Mouse (Mus musculus): ENCODE results near the gene Car10.

The Car10 gene

DNA sequence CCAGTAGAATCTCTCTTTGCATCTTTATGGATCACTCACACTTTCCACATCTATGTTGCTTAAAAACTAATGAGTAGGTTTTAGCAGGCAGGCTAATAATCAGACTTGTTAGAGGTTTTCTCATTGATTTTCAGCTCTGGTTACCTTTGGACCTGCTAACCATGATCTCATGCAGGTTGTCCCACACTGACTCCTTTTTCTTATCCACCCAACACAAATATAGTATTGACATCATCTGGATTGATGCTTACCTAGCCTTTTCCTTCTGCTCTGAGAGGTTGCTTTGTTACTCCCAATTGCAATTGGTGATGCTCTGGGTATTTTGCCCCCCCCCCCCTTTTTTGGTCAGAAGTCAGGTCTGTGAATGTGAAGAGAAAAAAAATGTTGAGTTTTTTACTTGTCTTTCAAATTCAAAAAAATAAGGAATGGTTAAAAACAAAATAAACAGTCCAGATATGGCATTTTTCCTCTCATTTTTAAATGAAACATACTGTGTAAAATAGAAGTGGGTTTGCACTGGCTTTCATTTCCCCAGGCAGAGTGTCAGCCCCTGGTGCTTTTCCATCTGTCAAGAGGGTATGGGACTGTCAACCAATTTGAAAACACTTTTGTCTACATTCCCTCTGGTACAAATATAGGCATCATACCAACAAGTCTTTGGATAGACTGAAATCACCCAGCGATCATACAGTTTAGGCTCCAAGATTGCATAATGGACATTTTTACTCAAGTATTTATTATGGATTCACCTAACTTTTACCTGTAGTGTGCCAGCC is 75.9 kb downstream of the Car10 start:
- WGBS = 74% methylated on average over 1 of the region's 1 CpGs

DNA sequence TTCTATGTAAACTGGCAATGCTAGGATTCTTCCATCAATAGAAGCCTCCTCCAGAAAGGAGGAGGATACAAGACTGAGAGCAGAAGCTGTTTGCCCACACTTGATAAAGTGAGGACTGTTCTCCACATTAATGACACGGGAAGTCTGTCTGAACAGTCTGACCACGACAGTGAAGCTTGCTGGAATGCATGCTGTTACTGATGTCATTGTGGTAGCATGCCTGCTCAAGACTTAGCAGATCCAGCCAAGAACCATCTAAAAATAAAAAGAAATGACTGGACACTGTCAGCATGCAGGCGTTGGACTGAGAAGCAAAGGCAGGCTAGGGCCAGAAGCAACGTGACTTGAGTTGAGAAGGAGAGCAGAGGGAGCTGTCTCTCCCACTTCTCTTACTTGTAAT is 87.6 kb downstream of the Car10 start:
- 25% methylated on average over 4 of the region's 4 CpGs for WGBS

DNA sequence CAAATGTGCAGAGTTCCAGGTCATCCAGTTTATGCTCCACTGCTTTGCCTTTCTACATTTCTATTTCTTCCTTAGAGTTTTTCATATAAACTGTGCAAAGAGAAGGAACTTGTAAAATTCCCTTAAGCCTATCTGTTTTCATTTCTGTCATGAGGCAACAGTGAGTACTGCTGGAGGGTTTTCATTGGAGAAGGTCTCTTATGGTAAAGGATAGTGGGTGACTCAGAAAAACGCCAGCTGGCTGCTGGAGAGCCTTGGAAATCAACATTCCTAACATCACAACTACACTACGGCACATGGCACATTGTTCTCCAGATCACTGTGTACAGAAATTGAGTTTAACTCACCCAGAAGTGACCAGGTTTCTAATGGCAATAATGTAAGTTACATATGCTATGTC is 88.3 kb downstream of the Car10 start:
- 38% methylated on average over 2 of the region's 2 CpGs for WGBS

DNA sequence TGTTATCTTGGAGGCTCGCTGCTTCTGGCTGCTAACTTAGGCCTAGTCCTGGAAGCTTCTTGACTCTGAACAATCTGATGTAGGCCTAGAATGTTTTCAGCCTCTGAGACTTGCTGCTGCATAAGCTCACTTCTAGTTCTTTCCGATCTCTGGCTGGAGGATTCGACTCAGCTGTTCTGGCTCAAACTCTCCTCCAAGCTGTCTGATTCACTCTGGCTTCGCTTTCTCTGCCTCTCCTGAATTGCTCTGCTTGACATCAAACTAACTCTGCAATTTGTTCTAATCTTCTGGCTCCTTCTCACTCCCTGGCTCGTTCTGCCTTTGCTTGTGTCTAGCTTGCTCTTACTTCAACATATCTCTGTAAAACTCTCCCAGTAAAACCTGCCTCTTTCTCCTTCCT is 90.8 kb downstream of the Car10 start:
- 66% methylated on average over 5 of the region's 5 CpGs for WGBS

DNA sequence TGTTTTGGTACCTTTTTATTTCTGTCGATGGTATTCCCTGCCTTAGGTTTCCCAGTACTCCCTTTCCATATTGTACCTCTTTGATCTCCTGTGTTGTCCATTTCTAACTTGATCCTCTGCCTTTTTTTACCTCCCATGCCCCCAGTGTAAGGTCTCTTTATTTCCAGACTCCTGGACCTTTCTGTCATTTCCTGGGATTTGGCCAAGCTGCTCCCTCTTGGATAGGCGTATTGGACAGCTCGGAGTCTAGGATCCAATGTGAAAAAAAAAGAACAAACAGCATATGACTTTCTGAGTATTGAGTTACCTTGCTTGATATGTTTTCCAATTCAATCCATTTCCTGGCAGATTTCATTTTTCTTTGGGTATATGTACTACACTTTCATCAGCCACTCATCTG is 102.2 kb downstream of the Car10 start:
- WGBS = 89% methylated on average over 3 of the region's 3 CpGs

DNA sequence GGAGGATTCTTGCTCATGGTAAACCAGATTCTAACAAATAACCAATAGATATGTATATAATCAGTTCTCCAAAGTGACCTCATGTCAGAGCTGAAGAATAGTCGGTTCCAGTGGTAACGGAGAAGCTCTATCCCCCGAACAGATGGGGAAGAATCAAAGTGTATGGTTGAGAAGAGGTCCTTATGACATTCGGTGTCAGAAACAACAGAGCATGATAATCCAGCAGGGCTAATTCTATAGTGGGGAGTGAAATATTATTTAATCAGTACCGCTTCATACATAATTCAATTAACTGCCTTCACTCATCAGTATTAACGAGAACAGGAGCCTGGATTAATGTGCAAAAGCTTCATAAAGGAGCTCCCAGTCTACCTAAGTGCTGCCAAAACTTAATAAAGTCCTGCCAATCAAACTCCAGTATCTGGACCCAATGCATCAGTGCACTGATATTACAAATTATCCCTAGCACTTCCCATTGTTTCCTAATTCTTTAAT is 152.0 kb downstream of the Car10 start:
- 72% methylated on average over 6 of the region's 6 CpGs for WGBS

DNA sequence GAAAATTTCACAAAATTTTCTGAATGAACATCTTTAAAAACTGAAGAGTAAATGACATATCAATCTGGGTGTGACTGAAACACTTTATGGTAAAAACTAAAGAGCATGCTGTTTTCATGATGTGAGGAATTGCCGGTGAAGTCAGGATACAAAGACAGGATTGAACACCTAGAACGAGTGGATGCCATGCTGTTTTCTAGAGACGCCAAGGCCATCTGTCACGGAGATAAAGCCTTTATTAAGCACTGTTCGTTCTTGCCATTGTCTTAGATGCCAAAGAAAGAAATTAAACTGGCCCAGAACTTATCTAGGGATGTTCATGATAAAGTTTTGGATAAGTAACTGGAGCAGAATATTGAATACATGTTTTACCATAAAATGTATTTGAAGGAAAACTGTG is 153.9 kb downstream of the Car10 start:
- WGBS = 66% methylated on average over 5 of the region's 5 CpGs

DNA sequence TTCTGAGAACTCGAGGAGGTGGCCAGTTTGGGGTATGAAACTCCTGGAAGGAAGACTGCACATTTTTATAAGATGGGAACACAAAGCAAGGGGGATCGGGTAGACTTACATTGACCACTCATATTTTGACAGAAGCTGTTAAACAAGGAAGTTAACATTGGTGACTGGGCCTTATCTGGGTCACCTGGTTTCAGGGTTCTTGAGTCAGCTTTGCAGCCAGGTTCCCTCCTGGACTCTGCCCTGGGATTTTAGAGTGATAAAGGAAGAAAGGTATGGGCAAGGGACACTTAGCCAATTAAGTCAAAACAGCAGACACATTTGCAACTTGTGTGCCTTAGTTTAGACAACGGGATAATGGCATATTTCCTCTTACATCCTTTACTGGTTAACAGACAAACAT is 166.2 kb downstream of the Car10 start:
- WGBS = 75% methylated on average over 3 of the region's 3 CpGs

DNA sequence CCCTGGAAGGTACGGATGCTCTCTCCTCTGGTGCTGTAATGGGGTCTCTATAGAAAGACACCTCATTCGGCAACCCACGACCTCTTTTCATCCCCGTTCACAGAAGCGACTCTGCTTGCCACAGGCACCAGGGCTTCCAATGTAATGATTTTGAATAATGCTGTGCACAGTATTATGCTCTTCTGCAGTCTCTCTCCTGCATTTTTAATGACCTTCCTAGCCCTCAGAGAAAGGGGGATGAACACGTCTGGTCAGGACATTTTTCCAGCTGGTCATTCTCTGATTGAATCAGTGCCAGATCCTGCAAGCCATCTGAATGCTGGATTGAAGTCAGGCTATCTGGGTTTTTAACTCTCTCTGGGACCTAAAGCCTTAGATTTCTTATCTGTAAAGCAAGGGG is 174.2 kb downstream of the Car10 start:
- WGBS = 55% methylated on average over 6 of the region's 6 CpGs

DNA sequence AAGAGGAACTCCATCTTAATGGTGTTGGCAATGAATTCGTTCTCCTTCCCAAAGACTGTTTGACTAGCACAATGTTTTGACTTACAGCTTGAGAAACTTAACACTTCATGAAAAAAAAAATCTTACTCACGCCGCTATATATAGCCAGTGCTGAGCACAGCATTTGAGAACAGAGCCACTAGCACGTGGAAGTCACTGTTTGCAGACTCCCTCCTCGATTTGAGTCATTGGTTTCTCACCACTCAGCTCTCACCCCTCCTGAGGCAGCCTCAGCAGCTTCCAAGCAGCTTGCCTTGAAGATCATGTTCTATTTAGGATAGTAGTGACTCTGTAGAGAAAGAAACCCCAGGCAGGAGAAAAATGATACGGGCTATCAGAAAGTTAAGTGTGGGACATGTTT is 176.1 kb downstream of the Car10 start:
- 27% methylated on average over 6 of the region's 6 CpGs for WGBS

DNA sequence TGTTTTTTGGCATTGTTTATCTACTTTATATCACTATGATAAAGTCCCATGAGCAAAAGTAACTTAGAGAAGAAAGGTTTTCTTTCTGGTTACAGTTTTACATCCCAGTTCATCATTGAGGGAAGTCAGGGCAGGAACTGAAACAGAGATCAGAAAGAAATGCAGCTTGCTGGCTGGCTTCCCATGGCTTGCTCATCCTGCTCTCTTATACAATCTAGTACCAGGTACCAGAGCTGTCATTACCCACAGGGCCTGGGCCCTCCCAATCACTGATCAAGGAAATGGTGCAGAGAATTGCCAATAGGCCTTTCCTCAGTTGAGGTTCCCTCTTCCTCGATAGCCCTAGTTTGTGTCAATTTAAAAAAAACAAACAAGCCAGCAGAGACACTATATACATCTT is 195.8 kb downstream of the Car10 start:
- 85% methylated on average over 1 of the region's 1 CpGs for WGBS

DNA sequence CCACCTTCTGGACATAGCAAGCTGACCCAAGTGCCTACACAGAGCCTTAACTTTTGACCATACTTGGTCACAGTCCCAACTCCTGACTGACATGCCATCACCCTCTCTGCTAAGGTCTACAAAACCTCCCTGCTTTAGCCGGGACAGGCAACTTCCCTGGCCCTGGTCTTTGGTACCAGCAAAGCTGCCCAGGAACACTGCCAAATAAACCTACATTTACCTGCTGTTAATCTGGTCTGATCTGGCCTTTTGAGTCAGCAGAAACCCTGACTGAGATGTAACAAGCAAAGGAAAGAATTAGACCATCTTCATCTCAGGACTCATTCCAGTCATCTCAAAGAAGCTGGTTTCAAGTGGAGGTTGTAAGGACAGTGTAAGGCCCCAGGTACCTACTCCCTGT is 212.2 kb downstream of the Car10 start:
- WGBS = 82% methylated on average over 1 of the region's 1 CpGs

DNA sequence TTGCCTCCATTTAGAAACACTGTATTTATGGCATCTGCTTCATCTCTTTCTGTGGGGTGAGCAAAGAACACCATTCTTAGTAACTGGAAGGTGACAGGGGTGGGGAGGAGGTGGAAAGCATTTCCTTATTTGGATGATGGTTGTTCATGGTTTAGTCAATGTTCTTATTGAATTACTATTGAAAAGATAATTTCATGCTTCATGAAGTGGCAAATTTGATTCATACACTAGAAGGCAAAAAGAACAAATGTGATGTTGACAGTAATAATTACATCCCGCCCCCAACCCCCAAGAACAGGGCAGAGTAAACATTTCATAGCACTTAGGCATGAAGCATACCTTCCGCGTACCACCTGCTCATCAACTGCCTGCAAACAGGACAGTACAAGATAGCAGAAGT is 239.9 kb downstream of the Car10 start:
- WGBS = 69% methylated on average over 3 of the region's 3 CpGs

DNA sequence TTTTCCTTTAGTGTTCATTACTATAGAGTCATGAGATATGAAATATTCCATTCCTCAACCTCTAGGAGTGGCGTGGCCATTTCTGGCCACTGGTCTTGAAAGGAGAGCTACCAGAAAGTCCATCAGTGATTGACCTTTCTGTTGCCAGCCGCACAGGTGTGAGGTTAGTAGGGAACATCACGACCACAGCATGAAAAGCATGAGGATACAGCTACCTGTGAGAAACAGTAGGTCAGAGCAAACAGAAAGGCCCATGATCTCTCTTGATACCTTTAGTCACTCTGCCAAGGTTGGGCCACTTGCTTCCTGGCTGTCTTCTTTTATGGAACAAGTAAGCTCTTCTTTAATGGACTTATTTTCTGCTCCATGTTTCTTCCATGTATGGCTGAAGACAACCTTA is 246.1 kb downstream of the Car10 start:
- 94% methylated on average over 3 of the region's 3 CpGs for WGBS

DNA sequence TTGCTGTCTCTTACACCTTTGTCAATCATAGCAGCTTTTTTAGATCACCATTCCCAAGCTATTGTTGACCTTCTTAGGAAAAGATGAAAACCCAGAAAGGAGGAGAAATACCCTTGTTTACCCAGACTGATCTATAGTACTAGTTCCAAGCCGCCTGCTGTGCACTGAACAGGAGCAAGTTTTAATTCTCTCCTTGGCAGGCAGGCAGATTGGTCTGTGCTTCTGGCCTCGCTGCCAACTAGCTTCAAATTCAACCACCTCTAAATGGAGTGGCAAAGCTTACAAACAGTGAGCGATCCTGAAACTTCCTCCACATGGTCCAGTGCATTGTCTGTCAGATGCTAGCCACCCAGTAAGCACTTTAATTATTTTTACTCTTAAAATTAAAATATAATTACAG is 247.0 kb downstream of the Car10 start:
- WGBS = 44% methylated on average over 3 of the region's 3 CpGs

DNA sequence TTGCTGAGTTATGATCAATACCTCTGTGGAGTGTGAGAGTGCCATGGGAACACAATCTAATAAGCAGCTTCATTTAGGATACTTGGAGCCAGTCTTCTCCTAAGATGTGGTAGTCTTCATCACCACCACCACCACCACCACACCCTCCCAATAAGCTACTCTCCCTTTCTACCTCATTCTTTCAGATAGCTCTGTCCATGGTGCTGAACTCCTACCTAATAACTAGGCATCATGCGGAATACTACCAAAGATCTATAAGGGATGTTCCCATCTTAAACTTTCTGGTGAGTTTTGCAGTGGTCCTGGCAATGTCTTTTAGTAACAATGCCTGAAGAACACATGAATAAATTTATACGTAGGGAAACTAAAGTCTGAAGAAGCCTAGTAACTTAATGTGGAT is 263.7 kb downstream of the Car10 start:
- 72% methylated on average over 2 of the region's 2 CpGs for WGBS

DNA sequence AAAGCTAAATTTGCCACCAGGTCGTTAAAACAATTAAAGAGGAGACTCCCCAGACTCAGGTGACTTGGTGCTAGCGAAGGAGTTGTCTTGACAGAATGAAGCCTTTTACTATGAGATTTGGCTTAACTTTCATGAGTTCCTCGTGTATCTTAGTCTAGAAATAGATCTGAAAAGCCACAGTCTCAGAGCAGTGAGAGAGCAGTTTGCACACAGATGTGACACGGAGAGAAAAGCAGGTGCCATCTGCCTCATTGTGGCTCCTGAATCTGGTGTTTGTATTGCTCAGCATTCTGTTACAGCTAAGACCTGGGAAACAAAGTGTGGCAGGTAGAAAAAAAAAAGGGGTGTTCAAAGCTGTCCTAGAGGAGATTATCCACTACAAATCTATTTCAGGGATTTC is 269.4 kb downstream of the Car10 start:
- WGBS = 27% methylated on average over 4 of the region's 4 CpGs

DNA sequence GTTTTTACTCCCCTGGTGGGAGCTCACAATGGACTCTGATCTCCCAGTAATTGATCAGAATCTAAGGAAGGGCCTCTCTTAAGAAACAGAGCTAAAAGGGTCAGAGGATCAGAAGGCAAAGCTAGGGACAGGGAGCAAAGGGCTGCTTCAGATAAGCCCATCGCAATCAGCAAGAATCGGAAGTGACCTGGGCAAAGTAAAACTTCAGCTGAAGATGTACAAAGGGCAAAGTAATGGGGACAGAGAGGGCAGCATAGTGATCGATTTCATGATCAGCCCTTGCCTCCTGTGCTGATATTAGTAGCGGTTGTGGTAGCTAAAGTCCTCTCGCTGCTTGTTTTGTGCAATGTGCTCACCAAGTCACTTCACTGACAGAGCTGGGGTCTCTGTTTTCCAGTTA is 269.9 kb downstream of the Car10 start:
- 81% methylated on average over 5 of the region's 5 CpGs for WGBS

DNA sequence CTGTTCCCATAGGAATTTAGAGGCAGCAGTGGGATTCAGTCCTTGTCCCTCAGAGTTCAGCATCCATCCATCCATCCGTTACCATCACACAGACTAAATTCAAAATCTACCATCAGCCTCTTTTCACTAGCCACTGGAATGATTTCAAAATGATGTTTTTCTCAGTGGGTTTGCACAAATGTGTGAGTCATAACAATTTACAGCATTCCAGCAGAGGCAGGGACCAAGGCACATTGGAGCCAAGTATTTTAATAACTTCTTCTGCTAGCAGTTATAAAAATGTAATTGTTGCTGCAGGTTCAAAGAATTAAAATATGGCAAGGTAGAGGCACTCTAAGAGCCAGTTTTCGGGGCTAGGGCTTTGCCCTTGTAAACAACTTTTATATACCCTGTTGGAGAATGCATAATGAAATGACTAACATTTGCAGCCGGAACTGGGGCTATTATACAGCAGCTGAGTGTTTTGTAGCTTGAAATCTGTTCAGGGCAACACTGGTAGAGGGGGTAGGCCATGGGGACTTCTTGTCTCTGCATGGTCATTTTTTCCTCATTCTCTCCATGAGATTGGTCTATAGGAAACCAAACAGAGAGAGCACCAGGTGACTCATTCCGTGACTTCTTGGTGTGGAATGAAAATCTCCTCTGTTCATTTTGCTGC is 276.0 kb downstream of the Car10 start:
- 63% methylated on average over 4 of the region's 4 CpGs for WGBS

DNA sequence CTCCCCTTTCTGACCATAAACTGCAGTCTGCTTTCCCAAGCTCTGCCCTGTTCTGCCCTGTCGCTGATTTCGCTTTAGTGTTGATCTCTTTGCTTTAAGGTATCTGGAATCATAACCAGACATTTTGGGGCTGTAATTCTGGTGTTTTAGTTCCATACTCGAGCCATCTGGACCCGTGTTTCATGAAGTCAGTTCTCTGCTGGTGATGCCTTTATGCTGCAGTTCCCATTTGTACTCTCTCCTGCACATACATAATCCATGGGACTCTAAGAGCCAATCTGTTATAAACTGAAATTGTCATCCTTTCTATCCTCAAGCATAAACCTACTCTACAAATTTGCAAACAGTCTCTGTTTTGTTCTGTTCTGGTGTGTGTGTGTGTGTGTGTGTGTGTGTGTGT is 293.3 kb downstream of the Car10 start:
- WGBS = 47% methylated on average over 4 of the region's 4 CpGs

DNA sequence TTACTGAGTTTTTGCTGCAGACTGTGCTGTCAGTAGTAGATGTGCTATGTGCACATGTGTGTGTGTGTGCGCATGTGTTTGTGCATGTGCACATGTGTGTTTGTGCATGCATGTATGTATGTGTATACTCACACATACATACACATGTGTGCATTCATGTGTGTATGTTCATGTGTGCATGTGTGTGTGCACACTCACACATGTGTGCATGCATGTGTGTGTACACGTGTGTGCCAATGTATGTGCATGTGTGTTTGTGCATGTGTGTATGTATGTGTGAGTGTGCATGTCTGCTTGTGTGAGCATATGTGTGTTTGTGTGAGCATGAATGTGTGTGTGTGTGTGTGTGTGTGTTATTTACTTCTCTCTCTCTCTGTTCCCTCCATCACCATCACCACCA is 298.5 kb downstream of the Car10 start:
- 91% methylated on average over 2 of the region's 2 CpGs for WGBS

DNA sequence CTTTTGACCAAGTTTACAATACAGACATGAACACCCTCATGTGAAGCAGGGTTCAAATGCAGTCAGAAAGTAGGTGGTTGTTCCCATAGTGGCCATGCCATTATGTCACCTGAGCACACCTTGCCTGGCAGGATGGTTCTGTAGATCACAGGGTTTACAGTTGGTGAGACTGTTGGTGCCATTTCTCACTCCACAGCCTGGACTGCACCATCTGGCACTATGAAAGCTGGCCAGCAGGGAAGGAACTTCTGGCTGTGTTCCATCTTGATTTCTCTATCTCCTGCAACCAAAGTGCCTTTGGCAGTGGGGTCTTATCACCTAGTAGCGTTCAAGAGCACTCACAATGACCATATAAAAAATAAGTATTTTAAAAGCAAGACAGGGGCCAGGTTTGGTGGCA is 303.3 kb downstream of the Car10 start:
- WGBS = 67% methylated on average over 1 of the region's 1 CpGs

DNA sequence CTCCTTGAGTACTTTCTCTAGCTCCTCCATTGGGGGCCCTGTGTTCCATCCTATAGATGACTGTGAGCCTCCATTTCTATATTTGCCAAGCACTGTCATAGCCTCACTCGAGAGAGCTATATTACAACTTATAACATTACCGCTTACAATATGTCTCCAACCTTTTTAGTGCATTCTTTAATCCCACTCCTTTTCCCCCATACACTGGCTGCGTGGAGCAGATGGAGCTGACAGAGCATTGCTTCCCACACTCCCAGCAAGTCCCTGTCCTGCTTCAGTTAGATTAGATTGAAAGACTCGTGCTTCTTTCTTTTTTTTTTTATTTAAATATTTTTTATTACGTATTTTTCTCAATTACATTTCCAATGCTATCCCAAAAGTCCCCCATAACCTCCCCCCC is 310.2 kb downstream of the Car10 start:
- WGBS = 45% methylated on average over 5 of the region's 5 CpGs

DNA sequence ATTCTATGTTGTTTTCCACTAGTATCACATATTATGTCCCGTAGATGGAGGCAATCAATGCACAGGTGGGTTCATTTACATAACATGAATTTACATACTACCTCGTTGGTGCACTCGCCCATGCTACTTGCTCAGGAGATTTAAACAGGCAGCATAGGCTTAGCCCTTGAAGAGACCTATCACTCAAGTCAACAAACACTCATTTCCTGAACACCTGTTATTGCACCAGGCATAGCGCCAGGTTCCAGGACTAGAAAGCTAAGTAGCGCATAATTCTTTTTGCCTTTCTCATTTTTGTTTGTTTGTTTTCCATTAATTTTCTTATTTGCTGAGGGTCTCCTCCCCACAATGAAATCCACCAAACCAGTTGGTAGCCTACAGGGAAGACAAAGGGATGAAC is 333.7 kb downstream of the Car10 start:
- 81% methylated on average over 5 of the region's 5 CpGs for WGBS

Data from cerebral cortex, adult 2 months (tissue).